Mouse (Mus musculus) gastrocnemius, postnatal 36 days (tissue): Measurements from ENCODE around the gene Ssr1. TPM values are rescaled to one million over a fixed set of nuclear protein-coding genes. Genes with fewer than 3 reads are reported as not detected.
A peak's percentile ranks its signal among the peaks of the same experiment; 100 is the strongest.

Source experiments
- DNase-seq, 2 experiments: peaks; one replicate each; pipeline ENCODE4 v3.0.0; 2022
- intact Hi-C: fragments of 180-260 bp; cut with DNase I; formaldehyde crosslinking; loops from one replicate; pipeline ENCODE4 v1.15.1; 2025
- total RNA-seq, 2 experiments: library from RNA; stranded (reverse); gene quantifications; 2 replicates each; pipeline ENCODE4 v1.2.3; 2021

Ssr1 gene
- total RNA-seq, 2 experiments from 2014 or later, result 55.2 to 58.5 TPM

GRCm38 (mm10) chr13:37958498-37959238 lies 35.3 kb downstream of the Ssr1 start:
- intact Hi-C loops, result no loop called here
- DNase-seq, result no peak

- intact Hi-C loops, result no loop called here
- DNase-seq, result no peak
These were observed 39.7 kb downstream of the Ssr1 start for GRCm38 (mm10) chr13:37954318-37954717.

DNA sequence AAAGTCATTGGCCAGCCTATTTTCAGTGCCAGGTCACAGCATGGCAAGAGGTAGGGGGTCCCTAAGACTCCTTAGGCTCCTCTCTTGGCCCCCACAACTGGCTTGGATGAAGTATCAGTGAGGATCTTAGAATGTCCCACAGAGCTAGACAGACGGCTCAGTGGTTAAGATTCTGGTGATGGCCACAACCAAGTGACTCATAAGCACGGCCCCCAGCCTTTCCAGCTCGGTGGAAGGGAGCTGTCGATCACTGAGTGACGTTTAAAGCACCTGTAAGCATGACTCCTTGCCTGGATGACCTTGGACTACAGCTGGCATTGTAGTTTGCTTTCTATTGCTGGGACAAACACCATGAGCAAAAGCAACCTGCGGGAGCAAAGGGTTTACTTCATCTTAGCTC lies 41.0 kb downstream of the Ssr1 start:
- DNase-seq, result no peak
- intact Hi-C loops, result no loop called here

- intact Hi-C loops, result loop anchor here (5.0 kb wide), 1 partner anchor 494 kb away; no protein-coding TSS in a partner anchor
- peak; percentile 75 to 76 for DNase-seq
These were observed 47.3 kb downstream of the Ssr1 start for GRCm38 (mm10) chr13:37946734-37947133.

DNA sequence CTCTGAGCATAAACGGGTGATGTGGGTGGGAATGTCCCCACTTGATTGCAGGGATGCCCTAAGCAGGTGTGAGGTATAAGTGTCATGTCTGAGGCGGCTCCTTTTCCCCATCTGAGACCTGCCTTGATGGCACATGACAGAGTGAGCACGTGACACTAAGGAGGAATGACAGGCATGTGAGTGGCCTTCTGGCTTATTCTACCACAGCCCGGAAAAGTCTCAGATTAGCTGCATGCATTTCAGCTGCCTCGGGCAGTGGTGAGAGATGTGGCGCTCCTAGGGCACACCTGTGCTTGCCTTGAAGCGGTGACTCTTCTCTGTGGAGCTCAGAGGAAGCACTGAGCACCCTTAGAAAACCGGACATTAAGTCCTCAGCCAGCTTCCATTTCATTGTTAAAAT lies 48.6 kb downstream of the Ssr1 start:
- DNase-seq, result peak in 1 of 2 experiments; percentile 2
- intact Hi-C loops, result loop anchor here (5.0 kb wide), 1 partner anchor 493 kb away; no protein-coding TSS in a partner anchor

GRCm38 (mm10) chr13:37944306-37944705 lies 49.7 kb downstream of the Ssr1 start:
- DNase-seq, result peak in 1 of 2 experiments; percentile 0

DNA sequence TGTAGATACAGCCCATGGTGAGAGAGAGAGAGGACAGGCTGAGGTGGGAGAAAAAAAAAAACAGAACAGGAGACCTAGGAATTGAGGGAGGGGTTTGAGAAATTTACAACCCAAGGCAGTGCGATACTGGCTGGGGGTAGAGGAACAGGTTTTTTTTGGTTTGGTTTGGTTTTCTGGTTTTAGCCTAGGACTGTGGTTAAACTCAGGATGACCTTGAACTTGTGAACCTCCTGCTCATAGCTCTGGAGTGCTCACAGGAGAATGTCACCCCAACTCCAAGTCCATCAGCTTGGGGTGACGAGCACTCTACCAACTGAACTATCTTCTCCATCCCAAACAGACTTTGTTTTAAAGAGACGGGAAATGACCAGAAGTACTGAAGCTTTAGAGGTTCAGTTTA lies 50.6 kb downstream of the Ssr1 start:
- intact Hi-C loops, result no loop called here
- DNase-seq, result no peak

More at GRCm38 (mm10) chr13:37944306-37944705, 49.7 kb downstream of the Ssr1 start:
- intact Hi-C loops, result no loop called here

GRCm38 (mm10) chr13:37942887-37943331 lies 51.1 kb downstream of the Ssr1 start:
- intact Hi-C loops, result no loop called here
- no peak for DNase-seq

- DNase-seq, result no peak
- intact Hi-C loops, result no loop called here
These were observed 51.8 kb downstream of the Ssr1 start for GRCm38 (mm10) chr13:37941950-37942886.

DNA sequence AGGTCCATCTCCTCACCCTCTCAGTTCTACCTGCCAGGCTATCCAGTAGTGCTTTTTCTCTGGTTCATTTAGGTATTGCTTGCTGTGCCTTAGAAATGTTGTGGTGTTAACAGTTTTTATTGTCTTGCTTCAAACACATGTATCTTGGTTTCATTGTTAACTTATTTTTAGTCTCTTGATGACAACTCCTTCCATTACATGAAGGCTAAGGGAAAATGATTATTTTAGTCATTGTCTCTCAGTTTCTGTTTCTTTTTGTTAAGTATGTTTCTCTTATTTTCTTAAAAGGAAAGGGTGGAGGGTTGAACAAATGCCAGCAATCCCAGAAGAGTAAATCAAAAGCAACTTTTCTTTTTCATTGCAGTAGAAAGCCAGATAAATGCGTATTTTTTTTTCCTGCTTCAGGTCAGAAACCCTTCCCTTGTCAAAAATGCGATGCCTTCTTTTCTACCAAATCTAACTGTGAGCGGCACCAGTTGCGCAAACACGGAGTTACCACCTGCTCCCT lies 52.8 kb downstream of the Ssr1 start:
- intact Hi-C loops, result no loop called here
- DNase-seq, result no peak

GRCm38 (mm10) chr13:37940649-37941048 lies 53.4 kb downstream of the Ssr1 start:
- intact Hi-C loops, result no loop called here
- no peak for DNase-seq

- DNase-seq, result peak in 1 of 2 experiments; percentile 4
- intact Hi-C loops, result no loop called here
These were observed 53.9 kb downstream of the Ssr1 start for GRCm38 (mm10) chr13:37940167-37940566.

DNA sequence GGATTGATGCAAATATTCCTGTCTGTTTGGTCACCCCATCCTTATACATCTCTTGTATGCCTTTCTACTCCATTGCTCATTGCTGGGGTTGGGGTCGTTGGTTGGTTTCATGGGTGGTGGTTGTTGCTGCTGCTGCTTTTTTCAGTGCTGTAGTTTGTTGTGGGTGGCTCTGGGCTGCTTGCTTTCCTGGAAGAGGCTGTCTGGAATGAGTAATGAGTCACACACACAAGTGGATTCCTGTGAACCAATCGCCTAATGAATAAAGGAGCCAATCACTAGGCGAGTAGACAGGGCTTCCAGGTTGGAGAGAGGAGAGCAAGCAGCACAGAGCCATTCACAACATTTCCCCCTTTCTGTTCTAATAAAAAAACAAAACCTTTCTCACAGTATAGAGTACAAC lies 57.7 kb downstream of the Ssr1 start:
- DNase-seq, result no peak
- intact Hi-C loops, result no loop called here

DNA sequence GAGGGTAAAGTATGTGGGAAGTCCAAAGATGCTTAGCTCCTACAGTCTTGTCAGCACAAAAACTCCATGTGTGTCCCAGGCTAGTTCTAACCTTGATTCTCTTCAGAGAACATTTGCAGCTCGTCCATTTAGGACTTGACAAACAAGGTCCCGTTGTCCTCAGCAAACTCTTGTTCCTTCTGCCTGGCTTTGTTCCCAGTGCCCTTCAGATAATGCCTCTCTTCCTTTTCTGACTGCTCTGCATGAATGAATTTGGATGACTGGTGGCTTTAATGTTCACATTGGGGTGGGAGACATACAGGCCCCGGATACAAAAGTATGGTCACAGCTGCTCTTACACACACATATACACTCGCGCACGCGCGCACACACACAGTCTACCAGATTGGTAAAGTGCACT lies 59.1 kb downstream of the Ssr1 start:
- intact Hi-C loops, result no loop called here
- DNase-seq, result no peak

- no peak for DNase-seq
- intact Hi-C loops, result no loop called here
These were observed 59.9 kb downstream of the Ssr1 start for GRCm38 (mm10) chr13:37934075-37934474.

GRCm38 (mm10) chr13:37931210-37931922 lies 62.7 kb downstream of the Ssr1 start:
- intact Hi-C loops, result no loop called here
- no peak for DNase-seq

DNA sequence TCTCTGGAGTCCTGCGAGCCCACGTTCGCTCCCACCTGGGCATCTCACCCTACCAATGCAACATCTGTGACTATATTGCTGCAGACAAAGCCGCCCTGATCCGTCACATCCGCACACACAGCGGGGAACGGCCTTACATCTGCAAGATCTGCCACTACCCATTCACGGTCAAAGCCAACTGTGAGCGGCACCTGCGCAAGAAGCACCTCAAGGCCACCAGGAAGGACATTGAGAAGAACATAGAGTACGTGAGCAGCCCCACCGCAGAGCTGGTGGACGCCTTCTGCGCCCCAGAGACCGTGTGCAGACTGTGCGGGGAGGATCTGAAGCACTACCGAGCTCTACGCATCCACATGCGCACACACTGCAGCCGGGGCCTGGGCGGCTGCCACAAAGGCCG lies 63.4 kb downstream of the Ssr1 start:
- intact Hi-C loops, result no loop called here
- DNase-seq, result no peak

- intact Hi-C loops, result no loop called here
- DNase-seq, result no peak
These were observed 63.9 kb downstream of the Ssr1 start for GRCm38 (mm10) chr13:37930091-37930490.

DNA sequence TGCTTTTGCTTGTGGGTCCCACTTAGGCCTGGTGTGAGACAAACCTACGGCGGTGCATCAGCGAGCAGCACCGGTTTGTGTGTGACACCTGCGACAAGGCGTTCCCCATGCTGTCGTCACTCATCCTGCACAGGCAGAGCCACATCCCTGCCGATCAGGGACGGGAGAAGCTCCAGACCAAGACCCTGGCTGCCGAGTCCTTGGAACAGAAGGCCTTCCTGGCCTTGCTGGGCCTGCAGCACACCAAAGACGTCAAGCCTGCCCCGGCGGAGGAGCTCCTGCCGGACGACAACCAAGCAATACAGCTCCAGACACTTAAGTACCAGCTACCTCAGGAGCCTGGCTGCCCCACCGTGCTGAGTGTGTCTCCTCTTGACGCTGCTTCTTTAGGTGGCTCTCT lies 64.5 kb downstream of the Ssr1 start:
- intact Hi-C loops, result no loop called here

GRCm38 (mm10) chr13:37926394-37926793 lies 67.6 kb downstream of the Ssr1 start:
- intact Hi-C loops, result no loop called here
- no peak for DNase-seq

More for the DNA sequence above, 64.5 kb downstream of the Ssr1 start:
- DNase-seq, result no peak
